Mouse (Mus musculus) CD8-positive naive resting alpha-beta T cell, adult 2 months (primary cell): ENCODE data around the gene Palm2.

Experiments
- DNase-seq, 2 experiments: peaks; one replicate each; pipeline ENCODE4 v3.0.0; 2022; ENCODE audit warnings: low read depth in 2 of 2, low spot score in 2 of 2

Palm2 gene

DNA sequence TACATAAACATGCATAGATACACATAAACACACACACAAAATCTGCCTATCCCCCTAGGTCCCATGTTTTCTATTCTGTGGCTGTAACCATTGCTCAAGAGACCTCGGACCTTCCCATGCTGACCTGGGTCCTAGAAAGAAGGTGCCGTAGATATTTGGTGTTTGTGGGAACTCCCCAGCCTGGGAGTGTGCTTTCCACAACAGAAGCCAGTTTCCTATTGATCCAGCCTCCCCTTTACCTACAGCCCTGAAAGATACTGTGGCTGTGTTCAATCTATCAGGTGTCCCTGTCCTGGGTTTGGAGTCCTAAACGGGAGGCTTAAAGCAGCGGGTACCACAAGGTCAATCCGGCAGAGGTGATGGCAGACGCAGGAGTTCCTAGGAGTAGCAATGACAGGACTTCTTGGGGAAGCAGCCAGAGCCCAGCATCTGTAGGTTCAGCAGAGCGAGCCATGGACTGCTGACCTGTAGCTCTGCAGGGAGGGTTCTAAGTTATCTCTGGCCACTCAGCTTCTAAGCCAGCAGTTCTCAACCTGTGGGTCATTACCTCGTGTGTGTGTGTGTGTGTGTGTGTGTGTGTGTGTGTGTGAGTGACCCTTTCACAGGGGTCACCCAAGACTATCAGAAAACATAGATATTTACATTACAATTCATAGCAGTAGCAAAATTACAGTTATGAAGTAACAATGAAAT lies 79.3 kb downstream of the Palm2 start:
- DNase-seq, result no peak

DNA sequence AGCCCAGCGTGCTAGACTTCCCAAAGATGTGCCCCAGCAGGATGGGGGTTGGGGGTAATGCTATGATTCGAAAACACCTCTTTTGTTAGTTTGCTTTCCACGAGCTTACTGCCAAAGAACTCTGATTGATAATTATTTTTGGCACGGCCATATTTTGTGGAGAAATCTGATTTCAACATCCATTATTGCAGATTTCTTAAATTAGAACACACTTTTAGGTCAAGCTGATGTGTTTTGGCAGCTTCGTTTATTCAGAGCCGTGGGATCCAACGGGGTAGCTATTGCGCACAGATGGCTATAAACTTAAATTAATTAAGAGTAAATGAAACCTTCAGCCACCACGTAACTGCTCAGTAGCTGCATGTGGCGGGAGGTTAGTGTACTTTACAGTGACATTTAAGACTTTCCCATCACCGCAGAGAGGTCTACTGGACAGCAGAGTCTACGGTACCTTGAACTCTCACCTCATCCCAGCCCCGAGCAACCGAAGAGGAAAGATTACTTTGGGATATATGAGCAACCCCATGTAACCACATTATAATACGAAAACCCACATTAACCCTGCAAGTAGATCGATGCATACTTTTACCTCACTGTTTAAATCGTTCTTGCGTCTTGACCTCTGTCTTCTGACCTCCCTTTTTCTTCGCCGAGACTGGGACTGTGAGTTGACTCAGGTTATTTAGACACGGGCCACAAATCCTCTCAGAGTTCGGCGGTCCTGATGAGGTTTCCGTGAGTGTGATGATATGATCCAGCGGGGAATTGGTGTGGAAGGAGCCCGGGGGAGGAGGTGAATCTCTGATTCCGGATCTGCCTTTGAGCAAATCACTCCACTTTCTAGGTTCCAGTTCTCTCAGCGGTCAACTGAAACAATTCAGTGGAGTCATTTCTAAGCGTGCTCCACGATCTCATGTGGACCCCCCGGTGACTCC lies 80.2 kb downstream of the Palm2 start:
- no peak for DNase-seq

DNA sequence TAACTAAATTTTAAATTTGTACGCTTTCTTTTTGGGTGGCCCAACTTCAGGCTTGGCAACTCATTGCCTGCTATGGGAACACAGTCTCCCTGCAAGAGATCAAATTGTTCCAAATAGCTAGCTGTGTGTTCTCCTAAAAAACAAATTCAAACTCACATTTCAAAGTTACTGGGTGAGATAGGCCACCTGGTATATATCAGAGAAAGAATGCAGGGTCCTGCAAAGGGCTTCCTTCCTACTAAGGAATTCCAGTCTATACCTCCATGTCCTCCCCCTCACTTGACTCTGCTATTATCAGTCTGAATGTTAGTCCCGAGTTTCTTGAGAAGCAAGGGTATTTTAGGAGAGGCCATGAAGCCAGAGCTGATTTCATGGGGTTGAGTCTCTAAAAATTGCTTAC lies 81.3 kb downstream of the Palm2 start:
- DNase-seq, result no peak

DNA sequence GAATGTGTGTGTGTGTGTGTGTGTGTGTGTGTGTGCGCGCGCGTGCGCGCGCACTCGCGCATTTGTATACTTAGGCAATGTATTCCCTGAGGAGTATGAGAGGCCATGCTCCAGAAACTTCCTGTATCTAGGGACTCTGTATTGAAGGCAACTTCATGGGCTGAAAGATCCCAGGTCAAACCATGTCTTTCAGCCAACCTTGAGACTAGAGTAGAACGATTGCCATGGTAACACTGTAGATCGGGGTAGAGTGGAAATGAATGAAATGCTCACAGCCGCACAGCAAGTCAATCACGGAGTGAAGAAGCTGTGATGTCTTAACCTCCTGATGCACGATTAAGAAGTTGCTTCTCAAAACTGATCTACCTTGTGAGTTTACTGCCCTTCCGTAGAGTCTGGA lies 89.4 kb downstream of the Palm2 start:
- DNase-seq, result no peak

DNA sequence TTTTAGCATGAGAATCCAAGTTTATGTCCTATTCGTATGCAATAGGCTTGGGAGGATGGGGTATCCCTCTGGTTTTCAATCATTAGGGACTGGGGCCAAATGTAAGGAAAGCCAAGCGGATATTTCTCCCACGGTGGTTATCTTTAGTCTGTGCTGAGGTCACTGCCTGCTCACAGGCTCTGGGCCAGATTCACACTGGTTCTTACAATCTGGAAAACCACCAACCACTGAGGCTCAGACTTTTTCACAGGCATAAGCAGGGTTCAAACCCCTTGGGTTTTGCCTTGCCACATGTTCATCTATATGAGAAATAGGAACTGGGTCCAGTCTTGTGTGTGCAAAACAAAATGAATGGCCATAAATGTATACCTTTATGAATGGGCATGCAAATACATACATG lies 90.4 kb downstream of the Palm2 start:
- no peak for DNase-seq

DNA sequence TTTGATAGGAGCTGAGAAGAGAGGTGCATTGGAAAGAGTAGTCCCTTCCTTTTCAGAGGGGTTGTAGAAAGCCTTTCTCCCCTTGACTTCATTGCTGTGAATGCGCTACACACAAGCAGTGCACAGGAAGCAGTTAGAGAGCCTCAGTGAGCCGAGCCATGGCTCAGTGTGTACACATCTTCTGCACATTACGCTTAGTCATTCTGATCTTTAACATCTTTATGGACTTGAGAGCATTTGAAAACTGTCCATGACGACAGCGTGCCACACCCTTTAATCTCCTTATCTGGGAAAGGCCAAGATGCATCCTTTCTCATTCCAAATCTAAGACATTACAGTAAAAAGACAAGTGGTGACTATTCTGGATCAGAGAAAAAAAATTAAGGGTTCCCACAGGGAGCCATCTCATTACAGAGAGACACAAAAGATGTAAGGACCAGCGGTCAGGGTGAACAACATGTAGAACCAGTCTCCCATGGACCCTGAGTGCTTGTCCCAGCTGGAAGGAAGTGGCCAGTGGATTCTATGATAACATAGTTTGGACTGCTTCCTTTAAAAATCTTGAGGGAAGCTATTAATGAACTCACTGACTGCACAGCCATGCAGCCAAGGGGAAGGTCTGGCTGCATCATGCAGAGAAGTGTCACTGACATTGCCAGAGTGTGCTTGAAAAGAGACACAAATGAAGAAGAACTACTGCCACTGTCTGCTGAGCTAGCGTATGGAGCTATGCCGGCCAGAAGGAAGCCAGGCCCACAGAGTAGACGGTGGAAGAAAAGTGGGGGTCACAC lies 91.4 kb downstream of the Palm2 start:
- DNase-seq, result no peak

DNA sequence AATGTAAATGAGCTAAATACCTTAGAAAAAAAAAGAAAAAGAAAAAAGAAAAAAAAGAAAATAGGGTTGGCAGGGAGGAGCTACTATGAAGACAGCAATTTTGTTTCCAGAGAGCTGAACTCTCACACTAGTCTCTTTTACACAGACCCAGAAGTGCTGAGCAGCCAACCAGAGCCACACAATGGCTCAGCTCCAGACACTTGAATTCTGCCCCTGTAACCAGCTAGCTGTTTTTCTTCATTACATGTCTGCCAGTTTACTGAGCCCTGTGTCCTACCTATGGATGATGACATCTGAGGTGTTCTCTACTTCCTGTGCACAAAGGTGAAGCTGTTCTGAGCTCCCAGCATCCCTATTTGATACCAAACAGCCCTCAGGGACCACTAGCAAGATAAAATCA lies 94.2 kb downstream of the Palm2 start:
- no peak for DNase-seq

DNA sequence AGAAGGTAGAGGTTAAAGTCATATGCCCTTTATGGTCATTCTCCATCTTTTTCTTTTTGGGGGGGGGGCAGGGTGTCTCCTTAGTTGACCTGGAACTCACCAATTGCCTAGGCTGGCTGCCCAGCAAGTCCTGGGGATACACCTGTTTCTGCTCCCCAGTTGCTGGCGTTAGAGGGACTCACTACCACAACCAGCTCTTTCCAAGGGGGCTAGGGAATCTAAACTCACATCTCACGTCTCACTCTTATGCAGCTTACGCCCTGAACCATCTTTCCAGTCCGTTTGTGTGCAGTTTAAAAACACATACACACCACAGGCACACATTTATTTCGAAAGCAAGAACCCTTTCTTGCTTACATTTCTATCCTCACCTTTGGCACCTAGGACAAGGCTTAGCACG lies 99.6 kb downstream of the Palm2 start:
- no peak for DNase-seq

DNA sequence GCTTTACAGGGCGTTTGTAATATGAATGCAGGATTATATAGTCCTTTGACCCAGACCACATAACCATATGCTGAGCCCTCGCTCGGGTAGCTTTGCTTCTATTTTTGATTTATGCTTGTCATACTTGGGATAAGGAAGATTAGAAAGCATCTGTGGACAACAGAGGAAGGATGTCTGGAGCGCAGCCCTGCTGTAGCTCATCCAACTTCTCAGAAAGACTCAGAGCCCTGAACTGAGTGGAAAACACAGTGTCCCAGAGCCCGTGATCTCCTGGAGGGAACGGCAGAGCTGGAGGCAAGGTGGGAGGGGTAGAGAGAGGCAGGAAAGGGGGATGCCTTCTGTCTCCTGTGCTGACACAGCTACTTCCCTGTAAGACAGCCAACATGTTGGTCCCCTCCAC lies 100.2 kb downstream of the Palm2 start:
- no peak for DNase-seq

DNA sequence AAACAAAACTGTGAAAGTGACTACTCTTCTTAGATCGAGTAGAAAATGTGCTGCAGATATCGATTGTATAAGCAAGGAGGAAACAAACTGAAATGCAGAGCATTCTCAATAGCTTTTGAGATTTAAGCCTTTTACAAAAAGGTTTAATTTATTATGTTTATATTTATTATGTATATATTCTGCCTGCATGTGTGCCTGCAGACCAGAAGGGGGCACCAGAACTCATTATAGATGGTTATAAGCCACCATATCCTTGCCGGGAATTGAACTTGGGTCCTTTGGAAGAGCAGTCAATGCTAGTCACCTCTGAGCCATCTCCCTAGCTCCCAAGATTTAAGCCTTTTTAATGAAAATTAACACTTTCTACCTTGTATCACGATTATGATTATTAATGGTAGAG lies 101.0 kb downstream of the Palm2 start:
- DNase-seq, result no peak

DNA sequence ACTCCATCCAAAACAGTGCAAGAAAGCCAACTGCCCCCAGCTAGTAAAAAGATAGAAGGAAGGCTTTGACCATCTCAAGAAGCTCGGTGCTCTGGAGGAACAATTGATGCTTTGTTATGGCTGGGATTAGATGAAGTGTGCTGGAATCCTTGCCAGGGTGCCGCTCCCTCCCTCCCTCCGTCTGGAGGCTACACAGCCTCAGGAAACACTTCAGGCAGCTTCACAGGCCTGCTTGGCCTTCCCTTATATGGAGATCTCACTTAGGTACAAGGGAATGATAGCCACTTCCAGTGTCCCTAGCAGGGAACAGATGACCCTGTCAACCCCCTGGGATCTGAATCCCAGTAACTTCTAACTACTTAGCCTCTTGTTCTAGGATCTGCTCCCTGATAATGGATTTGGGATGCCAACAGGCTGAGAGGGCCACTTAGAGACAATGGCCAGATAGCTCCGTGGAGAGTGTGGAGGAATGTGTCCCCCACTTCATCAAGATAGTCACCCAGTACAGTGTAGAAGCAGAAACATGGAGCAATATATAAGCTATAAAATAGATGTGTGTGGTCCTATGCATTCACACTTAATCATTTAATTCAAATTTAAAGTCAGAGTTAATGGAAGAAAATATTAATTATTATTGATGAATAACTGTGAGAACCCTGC lies 104.1 kb downstream of the Palm2 start:
- no peak for DNase-seq

DNA sequence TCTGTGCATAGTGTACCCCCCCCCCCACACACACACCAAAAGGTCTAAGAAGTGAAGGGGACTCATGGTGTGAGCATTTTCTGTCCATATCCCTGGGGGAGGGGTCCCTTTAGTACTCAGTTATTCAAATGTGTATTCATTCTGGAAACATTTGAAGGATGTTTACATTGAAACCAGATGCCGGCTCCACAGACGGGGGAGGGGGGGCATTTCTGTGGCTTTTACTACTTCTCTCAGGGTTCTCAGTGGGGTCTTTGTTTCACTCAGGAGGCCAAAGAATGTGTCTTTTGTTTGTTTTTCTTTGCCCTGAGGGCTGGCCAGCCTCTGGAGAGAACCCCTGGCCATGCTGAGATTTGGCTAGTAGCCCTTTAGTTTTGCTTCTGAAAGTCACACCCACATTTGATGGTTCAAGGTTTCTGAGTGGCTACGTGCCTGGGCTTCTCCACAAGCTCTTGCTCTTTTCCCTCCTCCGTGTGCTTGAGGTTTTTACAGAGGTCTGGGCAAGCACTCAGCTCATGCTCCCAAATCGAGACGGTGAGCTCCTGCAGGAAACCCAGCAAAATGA lies 109.7 kb downstream of the Palm2 start:
- no peak for DNase-seq

DNA sequence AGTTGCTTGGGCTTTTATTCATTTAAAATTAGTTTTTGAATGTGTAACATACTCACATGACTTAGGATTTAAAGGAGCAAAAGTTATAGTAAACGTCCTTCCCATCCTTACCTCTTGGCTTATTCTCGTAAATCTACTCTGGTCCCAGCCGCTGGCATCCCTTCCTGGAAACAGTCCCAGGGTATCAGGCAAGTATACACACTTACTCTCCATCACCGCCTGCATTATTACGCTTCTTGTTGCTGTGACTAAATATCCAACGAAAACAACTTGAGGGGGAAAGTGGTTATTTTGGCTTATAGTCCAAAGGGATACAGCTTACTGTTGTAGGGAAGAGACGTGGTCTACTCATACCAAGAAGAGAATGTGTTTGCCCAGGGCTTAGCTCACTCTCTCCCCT lies 113.7 kb downstream of the Palm2 start:
- DNase-seq, result no peak

DNA sequence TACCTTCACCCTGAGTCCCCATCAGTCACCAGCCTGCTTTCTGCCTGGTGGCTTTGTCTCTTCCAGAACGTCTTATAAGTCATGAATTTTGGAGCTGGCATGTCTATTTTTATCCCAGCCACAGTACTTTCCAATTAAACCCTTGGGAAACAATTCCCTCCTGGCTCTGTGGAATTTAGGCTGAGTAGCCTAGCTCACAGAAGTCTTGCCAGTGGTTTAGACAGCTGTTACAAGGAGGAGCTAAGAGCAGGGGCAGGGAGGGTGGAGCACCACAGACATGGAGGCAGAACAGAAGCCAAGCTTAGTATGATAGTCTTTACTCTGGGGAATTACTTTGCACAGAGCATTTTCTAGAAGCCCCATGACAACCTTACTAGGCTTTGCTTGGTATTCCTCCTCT lies 116.2 kb downstream of the Palm2 start:
- DNase-seq, result no peak

DNA sequence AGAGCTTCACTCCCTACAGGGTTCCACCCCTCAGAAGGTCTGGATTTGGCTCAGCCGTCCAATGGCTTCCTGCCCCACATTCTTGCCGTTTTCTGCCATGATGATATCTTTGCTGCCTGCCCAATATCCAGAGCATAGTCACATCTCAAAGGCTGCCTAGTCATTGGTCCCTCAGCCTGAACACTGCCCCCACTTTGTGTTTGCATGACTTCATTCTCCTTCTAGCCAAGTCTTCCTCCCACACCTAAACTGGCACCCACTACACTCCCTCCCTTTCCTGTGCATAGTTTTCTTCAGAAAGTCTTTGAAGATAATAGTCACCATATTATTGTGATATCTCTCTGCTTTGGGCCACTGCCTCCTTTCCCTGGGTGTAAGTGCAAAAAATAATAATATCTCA lies 123.1 kb downstream of the Palm2 start:
- DNase-seq, result no peak

DNA sequence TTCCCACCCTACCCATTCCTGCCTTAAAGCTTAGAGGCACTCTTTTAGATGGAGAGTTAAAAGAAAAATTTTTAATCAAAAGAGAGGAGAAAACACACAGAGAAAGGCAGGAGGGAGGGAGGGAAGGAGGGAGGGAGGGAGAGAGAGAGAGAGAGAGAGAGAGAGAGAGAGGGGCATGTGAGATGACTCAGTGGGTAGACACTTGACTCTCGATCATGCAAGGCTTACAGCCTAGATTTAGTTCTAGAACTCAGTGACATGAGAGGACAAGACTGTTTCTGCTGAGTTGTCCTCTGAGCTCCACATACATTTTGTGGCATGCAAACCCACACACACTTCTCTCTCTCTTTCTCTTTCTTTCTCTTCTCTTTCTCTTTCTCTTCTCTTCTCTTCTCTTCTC lies 125.4 kb downstream of the Palm2 start:
- DNase-seq, result no peak

DNA sequence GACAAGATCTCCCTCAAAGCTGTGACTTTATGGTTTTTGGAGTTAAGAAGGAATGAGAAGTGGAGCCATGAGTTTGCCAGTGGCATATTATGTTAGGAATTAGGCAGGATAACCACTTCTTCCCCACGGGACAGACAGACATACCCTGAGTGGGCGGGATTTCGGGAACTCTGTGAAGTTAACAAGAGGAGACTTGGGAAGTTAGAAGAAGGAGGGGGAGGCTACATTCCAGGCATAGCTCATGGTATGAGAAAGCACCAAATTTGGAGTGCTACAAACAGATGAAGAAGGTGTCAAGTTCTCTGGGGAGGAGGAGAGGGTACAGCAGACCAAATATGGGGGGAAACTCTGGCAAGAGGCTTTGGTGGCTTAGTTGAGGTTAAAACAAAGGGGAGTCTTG lies 126.0 kb downstream of the Palm2 start:
- no peak for DNase-seq

DNA sequence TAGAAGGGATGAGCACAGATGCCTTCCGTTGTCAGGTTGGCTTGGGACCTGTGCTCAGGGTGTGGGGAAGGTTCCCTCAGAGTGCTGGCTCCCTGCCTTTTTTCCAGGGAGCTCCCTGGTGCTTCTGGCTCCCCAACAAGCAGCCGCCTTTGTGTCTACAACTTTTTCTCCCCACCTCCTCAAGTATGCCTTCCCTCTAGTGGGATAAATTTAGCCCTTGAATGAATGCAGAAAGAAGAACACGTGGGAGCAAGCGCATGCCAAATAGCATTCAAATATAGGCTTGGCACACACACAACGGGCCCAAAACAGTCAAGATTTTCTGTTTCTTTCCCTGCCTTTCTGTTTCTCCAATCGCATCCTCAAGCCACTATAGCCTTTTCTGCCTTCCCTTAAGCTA lies 127.0 kb downstream of the Palm2 start:
- no peak for DNase-seq

DNA sequence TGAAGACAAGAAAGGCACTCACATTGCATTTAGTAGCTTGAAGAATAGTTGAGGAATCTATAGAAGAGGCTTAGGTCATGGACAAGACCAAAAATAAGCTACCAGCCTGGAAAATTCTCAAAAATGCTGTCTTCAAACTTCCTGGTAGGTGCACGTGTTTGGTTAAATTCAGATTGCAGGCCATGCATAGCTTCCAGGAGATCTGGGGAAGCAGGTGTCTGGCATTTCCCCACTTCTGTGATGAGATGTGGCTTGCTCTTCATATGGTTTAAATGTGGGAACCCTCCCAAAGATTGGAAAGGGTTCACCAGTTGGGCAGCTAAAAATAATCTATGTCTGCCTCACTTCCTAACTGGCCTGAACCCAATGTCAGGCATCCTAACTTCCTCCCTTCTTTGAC lies 131.2 kb downstream of the Palm2 start:
- DNase-seq, result no peak

DNA sequence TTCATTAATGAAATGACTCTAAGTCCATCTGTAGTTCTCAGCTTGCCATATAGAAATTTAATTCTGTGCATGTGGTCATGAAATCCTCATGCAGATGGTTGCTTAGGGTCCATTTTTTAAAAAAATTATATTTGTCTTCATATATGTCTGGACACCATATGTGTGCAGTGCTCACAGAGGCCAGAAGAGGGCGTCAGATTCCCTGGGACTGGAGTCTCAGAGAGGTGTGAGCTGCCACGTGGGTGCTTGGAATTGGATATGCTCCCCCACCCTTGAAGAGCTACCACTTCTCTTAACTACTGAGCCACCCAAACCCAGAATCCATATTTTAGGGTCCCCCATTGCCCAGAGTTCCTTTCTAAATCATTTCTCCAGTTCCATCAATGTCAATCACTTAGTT lies 131.8 kb downstream of the Palm2 start:
- DNase-seq, result no peak

DNA sequence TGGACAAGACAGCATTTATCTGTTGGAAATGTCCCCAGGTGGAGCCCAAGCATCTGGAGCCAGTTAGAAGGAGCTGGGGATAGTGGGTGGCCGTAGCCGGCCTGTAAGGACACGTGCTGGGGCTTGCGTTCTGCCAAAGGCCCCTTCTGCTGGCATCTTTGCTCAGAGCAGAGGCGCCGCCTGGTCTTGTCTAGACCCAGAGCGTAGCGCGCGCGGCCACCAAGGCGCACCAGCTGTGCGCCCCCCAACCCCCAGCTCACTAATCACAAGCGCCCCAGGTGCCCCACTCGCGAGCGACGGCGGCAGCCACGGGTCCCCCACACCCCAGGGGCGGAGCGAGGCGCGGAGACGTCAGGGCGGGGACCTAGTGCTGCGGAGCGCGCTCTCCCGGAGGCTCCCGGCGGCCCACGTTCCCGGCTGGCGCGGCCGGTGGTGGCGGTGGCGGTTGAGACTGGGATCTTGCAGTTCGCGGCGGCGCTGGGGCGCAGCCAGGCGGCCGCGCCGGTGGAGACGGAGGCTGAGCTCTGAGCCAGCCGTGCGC lies 133.7 kb downstream of the Palm2 start, which contains the start of gene Pakap:
Gene Pakap, plus strand, starts transcription at position 514 of the 541 bp plus-strand sequence.
- DNase-seq, result no peak
